Mouse (Mus musculus) liver, adult 2 months (tissue): Measurements from ENCODE around the gene Vsx2.

Experiments used
- CTCF ChIP-seq: fragments of 200-500 bp; IDR thresholded peaks from 2 replicates; pipeline ENCODE4 v1.5.1; 2011; ENCODE audit warnings: low read depth, low read length, control low read depth
- POLR2A ChIP-seq: fragments of 200-500 bp; IDR thresholded peaks from 2 replicates; pipeline ENCODE4 v1.6.1; 2011; ENCODE audit warnings: low read length, control low read depth; ENCODE audit not compliant: insufficient read depth; ENCODE audit errors: extremely low read depth

- TF ChIP-seq POLR2A, result no peak
- no peak for TF ChIP-seq CTCF
Measured at GRCm38 (mm10) chr12:84531906-84532829, 37.4 kb upstream of the Vsx2 start.
